Mouse (Mus musculus): ENCODE measurements around the gene Poldip3.
A peak's percentile ranks its signal among the peaks of the same experiment; 100 is the strongest.
"Not testable (repeated sequence)": the region's sequence is repeated elsewhere in the genome, so short reads cannot be mapped to it uniquely, and the experiment has no call there.

Poldip3 gene

GRCm38 (mm10) chr15:83129530-83130231 is 19.5 kb downstream of the Poldip3 start:
- no peak for DNase-seq (ENCODE audit: low read depth)

GRCm38 (mm10) chr15:83127037-83127436 is 22.1 kb downstream of the Poldip3 start:
- not testable (repeated sequence) for DNase-seq (ENCODE audit: low read depth)

DNA sequence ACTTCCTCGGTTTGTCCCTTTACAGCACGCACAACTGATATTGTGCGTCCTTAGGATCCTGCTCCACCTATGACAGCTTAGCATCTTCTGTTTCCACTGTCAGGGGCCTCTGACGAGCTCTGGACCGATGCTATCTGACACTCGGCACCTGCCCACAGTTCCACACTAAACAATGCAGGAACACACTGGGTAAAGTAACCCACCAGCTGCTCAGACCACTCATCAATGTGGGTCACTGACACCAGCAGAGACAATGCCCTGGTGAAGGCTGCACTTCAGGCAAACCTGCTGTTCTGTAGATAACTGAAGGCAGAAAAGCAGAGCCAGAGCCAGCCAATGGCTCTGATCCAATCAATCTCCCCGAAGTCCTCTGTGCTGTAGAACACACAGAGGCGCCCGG is 22.6 kb downstream of the Poldip3 start:
- no peak for DNase-seq (ENCODE audit: low read depth)

GRCm38 (mm10) chr15:83124625-83125024 is 24.6 kb downstream of the Poldip3 start:
- DNase-seq (ENCODE audit: low read depth), result no peak

DNA sequence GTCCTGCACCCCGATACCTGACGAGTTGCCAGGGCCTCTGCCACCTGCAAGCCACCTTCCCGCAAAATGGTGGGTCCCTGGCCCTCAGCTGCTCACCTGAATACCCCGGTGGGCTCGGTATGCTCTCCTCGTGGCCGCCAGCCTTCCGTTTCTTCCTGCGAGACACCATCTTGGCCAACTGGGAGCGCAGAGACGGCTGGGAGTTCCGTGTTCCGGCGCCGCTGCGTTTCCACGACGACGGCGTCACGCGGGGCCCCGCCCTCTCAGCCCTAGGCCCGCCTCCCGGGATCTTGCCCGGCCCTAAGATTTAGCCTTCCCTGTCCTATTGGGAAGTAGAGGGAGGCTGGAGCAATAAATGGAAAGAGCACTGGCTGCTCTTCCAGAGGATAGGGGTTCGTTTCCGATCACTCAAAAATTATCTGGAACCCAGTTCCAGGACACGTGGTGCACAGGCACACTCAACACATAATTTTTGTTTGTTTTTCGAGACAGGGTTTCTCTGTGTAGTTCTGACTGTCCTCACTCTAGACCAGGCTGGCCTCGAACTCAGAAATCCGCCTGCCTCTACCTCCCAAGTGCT is 26.5 kb downstream of the Poldip3 start, which contains the start of gene Rrp7a:
Gene Rrp7a, minus strand, starts transcription at position 236 of the 580 bp plus-strand sequence.
- DNase-seq (ENCODE audit: low read depth), result peak; percentile 63

DNA sequence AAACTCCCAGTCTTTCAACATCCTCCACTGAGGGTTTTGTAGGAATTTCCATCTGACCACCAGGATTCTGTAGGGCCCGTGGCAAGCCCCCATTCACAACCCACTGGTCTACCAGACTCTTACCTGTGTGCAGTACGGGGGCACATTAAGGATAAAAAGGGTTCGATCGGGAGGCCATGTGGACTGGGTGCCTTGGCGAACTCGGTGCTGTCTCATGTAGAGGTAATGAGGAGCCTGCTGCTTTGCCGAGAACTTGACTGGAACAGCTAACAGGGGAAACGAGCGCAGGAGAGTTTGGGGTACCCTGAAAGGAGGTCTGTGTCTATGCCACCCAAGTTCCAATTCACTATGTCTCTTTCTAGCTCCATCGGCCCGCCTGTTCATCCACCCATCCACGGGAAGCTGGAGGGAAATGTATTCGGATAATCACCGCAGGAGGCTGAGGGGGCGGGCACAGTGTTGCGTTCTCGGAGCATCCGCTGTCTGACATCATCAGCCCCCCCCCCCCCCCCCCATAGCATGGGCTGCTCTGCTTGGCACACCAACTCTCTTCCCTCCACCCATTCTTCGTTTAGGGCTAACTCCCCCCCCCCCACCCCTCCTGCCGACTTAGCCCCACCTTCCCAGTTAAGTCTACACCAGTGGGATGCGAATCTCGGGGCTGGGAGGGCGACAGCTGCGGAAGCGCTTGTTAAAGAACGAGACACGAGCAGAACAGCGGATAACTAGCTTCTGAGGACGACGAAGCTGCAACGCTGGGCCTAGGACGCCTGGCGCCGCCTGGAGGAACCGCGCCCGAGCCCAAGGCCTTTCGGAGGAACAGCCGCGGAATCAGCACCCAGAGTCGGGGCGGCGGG is 27.2 kb downstream of the Poldip3 start:
- DNase-seq (ENCODE audit: low read depth), result peak; percentile 34

DNA sequence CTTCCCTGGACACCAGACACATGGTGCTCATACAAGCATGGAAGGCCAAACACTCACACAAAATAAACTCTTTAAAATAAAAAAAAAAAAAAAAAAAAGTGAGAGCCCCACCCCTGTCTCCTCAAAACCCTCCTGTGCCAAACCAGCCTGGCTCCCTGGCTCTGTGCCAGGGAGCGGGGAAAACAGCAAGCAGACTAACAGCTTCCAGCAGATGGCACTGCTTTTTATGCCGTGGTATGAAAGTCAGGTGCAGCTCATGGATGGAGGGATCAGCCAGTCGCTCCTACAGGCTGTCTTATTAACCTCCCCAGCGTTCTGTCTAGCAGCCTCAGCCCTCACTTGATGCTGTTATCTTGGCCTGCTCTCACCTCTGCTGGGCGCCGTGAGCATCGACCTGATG is 30.8 kb downstream of the Poldip3 start:
- no peak for DNase-seq (ENCODE audit: low read depth)

- no peak for DNase-seq (ENCODE audit: low read depth)
Observed at GRCm38 (mm10) chr15:83115071-83115470, 34.1 kb downstream of the Poldip3 start.

DNA sequence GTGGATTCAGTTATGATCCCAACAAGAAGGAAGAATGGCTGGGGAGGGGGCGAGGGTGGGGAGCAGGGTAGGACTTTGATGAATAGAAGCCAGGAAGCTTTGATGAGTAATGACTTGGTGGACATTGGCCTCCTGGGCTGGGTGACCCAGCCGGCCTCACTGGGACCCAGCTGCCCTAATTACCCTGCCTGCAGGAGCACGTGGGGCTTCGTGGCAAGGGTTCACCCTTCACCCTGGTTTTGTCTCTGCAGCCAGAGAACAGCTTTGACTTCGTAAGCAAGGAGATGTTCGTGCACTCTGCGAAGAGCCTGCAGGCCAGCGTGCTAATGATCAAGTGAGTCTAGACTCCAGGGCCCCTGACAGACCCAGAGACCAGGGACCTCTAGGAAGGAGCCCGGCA is 35.1 kb downstream of the Poldip3 start:
- no peak for DNase-seq (ENCODE audit: low read depth)

GRCm38 (mm10) chr15:83112898-83113297 is 36.3 kb downstream of the Poldip3 start:
- peak; percentile 28 for DNase-seq (ENCODE audit: low read depth)

DNA sequence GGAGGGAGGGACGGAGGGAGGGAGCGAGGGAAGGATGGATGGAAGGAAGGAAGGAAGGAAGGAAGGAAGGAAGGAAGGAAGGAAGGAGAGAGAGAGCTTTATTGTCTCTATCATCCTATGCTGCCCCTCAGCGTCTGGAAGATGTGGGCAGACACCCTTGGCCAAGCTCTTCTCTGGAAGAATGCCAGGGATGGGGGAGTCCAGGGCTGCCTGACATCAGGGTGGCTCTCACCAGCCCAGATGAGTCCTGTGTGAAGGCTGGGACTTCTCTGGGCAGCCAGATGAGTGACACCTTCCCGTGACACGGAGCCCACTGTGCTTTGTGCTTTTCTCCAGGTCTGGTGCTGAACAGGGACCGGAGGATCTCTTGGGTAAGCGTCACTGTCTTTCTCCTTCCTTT is 37.3 kb downstream of the Poldip3 start:
- DNase-seq (ENCODE audit: low read depth), result no peak

- DNase-seq (ENCODE audit: low read depth), result no peak
Observed at GRCm38 (mm10) chr15:83111290-83111689, 37.9 kb downstream of the Poldip3 start.

DNA sequence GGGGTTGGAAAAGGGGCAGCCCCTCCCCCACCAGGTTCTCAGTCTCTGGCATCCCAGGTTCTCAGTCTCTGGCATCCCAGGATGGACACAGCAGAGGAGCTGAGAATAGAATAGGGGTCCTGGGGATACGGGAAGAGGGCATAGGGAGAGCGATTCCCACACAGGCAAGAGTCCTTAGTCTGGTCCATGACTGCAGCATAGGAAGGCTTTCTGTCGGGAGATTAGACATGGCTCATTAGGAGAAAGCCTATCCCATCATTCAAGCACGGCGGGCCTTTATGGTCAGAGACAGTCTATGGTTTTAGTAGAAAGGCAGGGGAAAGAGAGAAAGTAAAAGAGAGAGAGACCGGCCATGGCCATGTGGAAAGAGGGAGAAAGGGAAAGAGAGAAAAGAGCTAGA is 41.4 kb downstream of the Poldip3 start:
- DNase-seq (ENCODE audit: low read depth), result no peak

DNA sequence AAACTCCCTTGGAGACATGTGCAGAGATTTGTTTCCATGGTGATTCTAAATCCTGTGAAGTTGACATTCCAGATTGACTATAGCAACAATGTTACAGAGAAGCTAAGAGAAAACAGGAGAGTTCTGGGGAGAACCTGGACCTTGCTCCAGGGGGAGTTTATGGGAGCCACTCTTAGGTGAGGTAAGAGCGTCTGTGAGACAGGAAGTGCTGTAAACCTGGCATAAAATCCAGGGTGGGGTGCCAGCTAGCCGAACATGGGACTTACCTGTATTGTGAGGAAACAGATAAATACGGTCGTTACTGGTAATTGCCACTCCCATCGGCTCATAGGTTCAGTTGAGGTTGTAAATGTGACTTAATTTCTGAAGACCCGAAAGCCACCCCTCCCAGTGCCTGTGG is 42.8 kb downstream of the Poldip3 start:
- DNase-seq (ENCODE audit: low read depth), result no peak

DNA sequence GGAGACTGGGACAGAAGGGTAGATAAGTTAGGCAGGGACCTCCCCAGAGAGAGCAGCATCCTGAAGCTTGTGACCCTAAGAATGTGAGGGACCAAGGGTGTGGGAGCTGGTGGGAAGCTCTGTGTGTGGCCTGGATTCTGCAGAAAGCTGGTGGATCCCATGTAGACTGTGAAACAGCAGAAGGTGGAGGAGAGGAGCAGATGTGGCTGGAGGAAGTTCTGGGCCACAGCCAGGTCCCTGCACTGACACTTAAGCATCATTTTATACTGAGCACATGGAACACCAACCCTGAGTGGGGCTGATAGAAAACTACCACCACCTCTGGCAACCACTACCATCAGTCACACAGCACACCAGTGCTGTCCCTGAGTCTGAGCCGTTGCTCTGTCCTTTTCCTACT is 46.1 kb downstream of the Poldip3 start:
- DNase-seq (ENCODE audit: low read depth), result no peak

- DNase-seq (ENCODE audit: low read depth), result no peak
Observed at GRCm38 (mm10) chr15:83100332-83100662, 48.9 kb downstream of the Poldip3 start.

GRCm38 (mm10) chr15:83099533-83100331 is 49.5 kb downstream of the Poldip3 start:
- DNase-seq (ENCODE audit: low read depth), result peak; percentile 89

DNA sequence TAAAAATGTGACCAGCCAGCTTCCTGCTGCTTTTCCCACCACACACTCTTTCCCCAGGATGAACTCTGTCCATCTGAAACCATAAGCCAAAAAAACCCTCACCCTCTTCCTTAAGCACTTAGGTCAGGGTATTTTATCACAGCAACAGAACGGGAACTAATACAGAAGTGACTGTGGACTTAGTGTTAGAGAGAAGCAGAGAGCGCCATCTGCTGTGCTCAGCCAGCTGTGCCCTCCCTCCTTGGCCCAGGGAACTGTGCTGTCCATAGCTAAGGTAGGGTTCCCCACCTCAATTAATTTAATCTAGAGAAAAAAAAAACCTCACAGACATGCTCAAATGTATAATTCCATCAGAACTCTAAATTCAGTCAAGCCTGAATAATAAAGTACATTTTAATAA is 53.2 kb downstream of the Poldip3 start:
- peak; percentile 22 for DNase-seq (ENCODE audit: low read depth)

- no peak for DNase-seq (ENCODE audit: low read depth)
Observed at GRCm38 (mm10) chr15:83093687-83094086, 55.5 kb downstream of the Poldip3 start.

GRCm38 (mm10) chr15:83090874-83091273 is 58.3 kb downstream of the Poldip3 start:
- DNase-seq (ENCODE audit: low read depth), result no peak

- no peak for DNase-seq (ENCODE audit: low read depth)
Observed at GRCm38 (mm10) chr15:83089429-83089605, 59.9 kb downstream of the Poldip3 start, which contains the start of gene Serhl. Gene Serhl, plus strand, starts transcription at chr15:83089506.

Data from c-Kit-positive CD71-negative TER-119-negative erythroid progenitor cells, embryonic 14.5 days (primary cell).